Mouse (Mus musculus): ENCODE data around the gene R3hdm1.

The R3hdm1 gene

GRCm38 (mm10) chr1:128270731-128271130, 167.6 kb downstream of the R3hdm1 start:
- in situ Hi-C loops (cut with MboI; ENCODE audit: low pct_unique_long_range_greater_than_20kb in 1 of 2, low sequenced_read_pairs in 2 of 2, unreplicated experiment in 1 of 2) = no loop called here

GRCm38 (mm10) chr1:128275908-128276307, 172.8 kb downstream of the R3hdm1 start:
- in situ Hi-C loops (cut with MboI; ENCODE audit: low pct_unique_long_range_greater_than_20kb in 1 of 2, low sequenced_read_pairs in 2 of 2, unreplicated experiment in 1 of 2) = loop anchor here (25.0 kb wide), 2 partner anchors 536 to 561 kb away; no protein-coding TSS in a partner anchor

- in situ Hi-C loops (cut with MboI; ENCODE audit: low pct_unique_long_range_greater_than_20kb in 1 of 2, low sequenced_read_pairs in 2 of 2, unreplicated experiment in 1 of 2) = loop anchor here (25.0 kb wide), 2 partner anchors 534 to 559 kb away; no protein-coding TSS in a partner anchor
These were observed 175.5 kb downstream of the R3hdm1 start for GRCm38 (mm10) chr1:128278563-128278962.

GRCm38 (mm10) chr1:128281753-128282152, 178.7 kb downstream of the R3hdm1 start:
- in situ Hi-C loops (cut with MboI; ENCODE audit: low pct_unique_long_range_greater_than_20kb in 1 of 2, low sequenced_read_pairs in 2 of 2, unreplicated experiment in 1 of 2) = loop anchor here (25.0 kb wide), 2 partner anchors 531 to 556 kb away; no protein-coding TSS in a partner anchor

GRCm38 (mm10) chr1:128282924-128283323, 179.8 kb downstream of the R3hdm1 start:
- in situ Hi-C loops (cut with MboI; ENCODE audit: low pct_unique_long_range_greater_than_20kb in 1 of 2, low sequenced_read_pairs in 2 of 2, unreplicated experiment in 1 of 2) = loop anchor here (25.0 kb wide), 2 partner anchors 529 to 554 kb away; no protein-coding TSS in a partner anchor

GRCm38 (mm10) chr1:128284157-128284690, 181.1 kb downstream of the R3hdm1 start:
- in situ Hi-C loops (cut with MboI; ENCODE audit: low pct_unique_long_range_greater_than_20kb in 1 of 2, low sequenced_read_pairs in 2 of 2, unreplicated experiment in 1 of 2) = loop anchor here (25.0 kb wide), 2 partner anchors 528 to 553 kb away; no protein-coding TSS in a partner anchor

- in situ Hi-C loops (cut with MboI; ENCODE audit: low pct_unique_long_range_greater_than_20kb in 1 of 2, low sequenced_read_pairs in 2 of 2, unreplicated experiment in 1 of 2) = loop anchor here (25.0 kb wide), 2 partner anchors 527 to 552 kb away; no protein-coding TSS in a partner anchor
These were observed 182.0 kb downstream of the R3hdm1 start for GRCm38 (mm10) chr1:128285136-128285535.

Measured in mouse embryonic stem cell (cell line).